ENCODE assay signal across 9 mouse cellular contexts in genomic region chr11:4750263-4750662, GRCm38 (mm10). TPM values are rescaled to one million over a fixed set of nuclear protein-coding genes. Genes with fewer than 3 reads are reported as not detected.
DNase-seq lines count a peak whose midpoint lies in the region; ATAC-seq lines count a peak whose summit lies in the region.
"Had no signal": no experiment of that assay in that cellular context is flagged by ENCODE, and none has a peak within 500 bp of the region (broad histone marks: within the 10 kb centered on the region; RNA-seq: fewer than 3 reads in every experiment).

No protein-coding gene starts in this region.

- H3K9me3 ChIP-seq in forebrain, embryonic 11.5 days (ENCODE audit: control insufficient read depth, low read length) = peaks cover 4% of the 10 kb centered on the region; the same call in 1 of the 2 replicates
- H3K9me3 ChIP-seq in forebrain, embryonic 12.5 days = no peaks in the 10 kb centered on the region
- no peaks in the 10 kb centered on the region for H3K9me3 ChIP-seq in liver, embryonic 13.5 days (replicated peaks)
- H3K9me3 ChIP-seq: heart, embryonic 15.5 days had no signal

- no peak overlapping the region for H3K4me2 ChIP-seq in forebrain, embryonic 11.5 days (ENCODE audit: low read depth, low read length, severe bottlenecking)
- no peak overlapping the region for H3K4me2 ChIP-seq in forebrain, embryonic 12.5 days
- H3K4me2 ChIP-seq in liver, embryonic 13.5 days = no peak overlapping the region
- H3K4me2 ChIP-seq: heart, embryonic 15.5 days had no signal

- peaks cover 19% of the 10 kb centered on the region for H3K4me1 ChIP-seq in forebrain, embryonic 11.5 days (replicated peaks; ENCODE audit: control insufficient read depth, insufficient read depth, low read length)
- peaks cover 34% of the 10 kb centered on the region for H3K4me1 ChIP-seq in forebrain, embryonic 12.5 days
- H3K4me1 ChIP-seq in liver, embryonic 13.5 days (replicated peaks) = peaks cover 7% of the 10 kb centered on the region

- ATAC-seq in forebrain, embryonic 11.5 days (replicated peaks; ENCODE audit: low FRiP score) = 0 out of 2 replicates have a peak, but pooled peaks have one; percentile 7
- ATAC-seq in forebrain, embryonic 12.5 days (ENCODE audit: low FRiP score) = no peak
- peak; percentile 78 for ATAC-seq in granulocyte monocyte progenitor cell, adult 5-6 weeks (replicated peaks; ENCODE audit: poor library complexity, severe bottlenecking)
- no peak for ATAC-seq in liver, embryonic 13.5 days (ENCODE audit: low read depth)
- no peak for ATAC-seq in activated CD4-positive, CD25-positive, alpha-beta regulatory T cell, adult 4 months
- no peak for ATAC-seq in monocyte, adult 5-6 weeks (replicated peaks; ENCODE audit: insufficient number of reproducible peaks, low FRiP score, low TSS enrichment, poor library complexity, severe bottlenecking)

- H3K4me3 ChIP-seq in forebrain, embryonic 11.5 days (ENCODE audit: low read depth, low read length) = no peak overlapping the region
- no peak overlapping the region for H3K4me3 ChIP-seq in forebrain, embryonic 12.5 days (replicated peaks)
- H3K4me3 ChIP-seq in liver, embryonic 13.5 days (replicated peaks) = no peak overlapping the region
- H3K4me3 ChIP-seq: heart, embryonic 15.5 days had no signal

- 4% methylated on average over 9 of the region's 9 CpGs for WGBS in forebrain, embryonic 11.5 days
- WGBS in forebrain, embryonic 12.5 days = 7% methylated on average over 9 of the region's 9 CpGs
- 4% methylated on average over 9 of the region's 9 CpGs for WGBS in liver, embryonic 13.5 days (ENCODE audit: insufficient replicate concordance)

- peak; percentile 81 for DNase-seq in forebrain, embryonic 11.5 days (ENCODE audit: low spot score)
- DNase-seq in adrenal gland, adult 2 months = peak; percentile 83
- DNase-seq in liver, embryonic 13.5 days = peak; percentile 47
- DNase-seq in testis, postnatal 10 days (ENCODE audit: low spot score) = peak; percentile 89

- no peak overlapping the region for H3K9ac ChIP-seq in forebrain, embryonic 11.5 days (ENCODE audit: low read length)
- H3K9ac ChIP-seq in forebrain, embryonic 12.5 days = no peak overlapping the region
- H3K9ac ChIP-seq in liver, embryonic 13.5 days = no peak overlapping the region
- H3K9ac ChIP-seq: heart, embryonic 15.5 days had no signal

- H3K27me3 ChIP-seq in forebrain, embryonic 11.5 days (ENCODE audit: control insufficient read depth, insufficient read depth, low read length) = peaks cover 51% of the 10 kb centered on the region
- H3K27me3 ChIP-seq in forebrain, embryonic 12.5 days = peaks cover 72% of the 10 kb centered on the region
- peaks cover 66% of the 10 kb centered on the region for H3K27me3 ChIP-seq in liver, embryonic 13.5 days

- no peak overlapping the region for H3K27ac ChIP-seq in forebrain, embryonic 11.5 days (ENCODE audit: low read depth, low read length)
- H3K27ac ChIP-seq in forebrain, embryonic 12.5 days = no peak overlapping the region
- H3K27ac ChIP-seq in liver, embryonic 13.5 days = no peak overlapping the region
- H3K27ac ChIP-seq: heart, embryonic 15.5 days had no signal

- no peaks in the 10 kb centered on the region for H3K36me3 ChIP-seq in forebrain, embryonic 11.5 days (ENCODE audit: control insufficient read depth, insufficient read depth, low read length)
- H3K36me3 ChIP-seq in forebrain, embryonic 12.5 days (replicated peaks) = no peaks in the 10 kb centered on the region
- no peaks in the 10 kb centered on the region for H3K36me3 ChIP-seq in liver, embryonic 13.5 days
- H3K36me3 ChIP-seq: heart, embryonic 15.5 days had no signal

RNA-seq across cellular contexts. Expression of gene Cabp7, which starts 3.7 kb away (rescaled TPM):
- 0.57 and 0.79 TPM in 2 replicates for polyA plus RNA-seq in forebrain, embryonic 11.5 days (2014; fragmentation: Nextera tagmentation; extraction: Ambion mirVana)
- 0.62 and 0.64 TPM in 2 replicates for polyA plus RNA-seq in forebrain, embryonic 12.5 days (2016; fragmentation: Nextera tagmentation; extraction: Ambion mirVana)
- total RNA-seq in adrenal gland, adult 2 months (2021) = under 1 TPM in 1 of 2 experiments, not detected in 1; 0.24 TPM
- polyA plus RNA-seq in adrenal gland, adult 2 months (2012; rRNA removed) = 0.08 and 0.28 TPM in 2 replicates
- total RNA-seq in granulocyte monocyte progenitor cell, adult 5-6 weeks (2014; fragmentation: Nextera tagmentation) = not detected in 2 replicates
- not detected in 2 replicates for total RNA-seq in granulocyte monocyte progenitor cell, adult 5-6 weeks (2017)
- polyA plus RNA-seq in liver, embryonic 13.5 days (2015; fragmentation: Nextera tagmentation; extraction: Ambion mirVana) = 0.06 TPM in 1 of 2 replicates, not detected in the other
- under 1 TPM; 0.15 to 0.31 TPM for polyA plus RNA-seq in activated CD4-positive, CD25-positive, alpha-beta regulatory T cell, adult 4 months (2017; shearing (Covaris generic))
- total RNA-seq in monocyte, adult 5-6 weeks (2017) = 0.85 TPM in 1 of 3 replicates, not detected in the others

RNA-seq across cellular contexts. Expression of gene Zmat5, which starts 45.8 kb away (rescaled TPM):
- 70.9 and 76.4 TPM in 2 replicates for polyA plus RNA-seq in forebrain, embryonic 11.5 days (2014; fragmentation: Nextera tagmentation; extraction: Ambion mirVana)
- 74.0 and 75.0 TPM in 2 replicates for polyA plus RNA-seq in forebrain, embryonic 12.5 days (2016; fragmentation: Nextera tagmentation; extraction: Ambion mirVana)
- total RNA-seq in adrenal gland, adult 2 months (2021) = 10 to 100 TPM; 45.6 to 60.6 TPM
- 52.9 and 67.8 TPM in 2 replicates for polyA plus RNA-seq in adrenal gland, adult 2 months (2012; rRNA removed)
- total RNA-seq in granulocyte monocyte progenitor cell, adult 5-6 weeks (2014; fragmentation: Nextera tagmentation) = 28.1 and 50.8 TPM in 2 replicates
- 6.9 and 19.7 TPM in 2 replicates for total RNA-seq in granulocyte monocyte progenitor cell, adult 5-6 weeks (2017)
- polyA plus RNA-seq in liver, embryonic 13.5 days (2015; fragmentation: Nextera tagmentation; extraction: Ambion mirVana) = 30.2 and 31.0 TPM in 2 replicates
- polyA plus RNA-seq in activated CD4-positive, CD25-positive, alpha-beta regulatory T cell, adult 4 months (2017; shearing (Covaris generic)) = 100 to 1,000 TPM; 127 to 144 TPM
- 5.9 to 15.2 TPM (median 8.8 TPM) in 3 replicates for total RNA-seq in monocyte, adult 5-6 weeks (2017)

RNA-seq across cellular contexts. Expression of gene Uqcr10, which starts 46.1 kb away (rescaled TPM):
- 550 and 552 TPM in 2 replicates for polyA plus RNA-seq in forebrain, embryonic 11.5 days (2014; fragmentation: Nextera tagmentation; extraction: Ambion mirVana)
- 510 and 566 TPM in 2 replicates for polyA plus RNA-seq in forebrain, embryonic 12.5 days (2016; fragmentation: Nextera tagmentation; extraction: Ambion mirVana)
- 1,000 to 10,000 TPM in 1 of 2 experiments, 100 to 1,000 TPM in 1; 942 to 1,033 TPM for total RNA-seq in adrenal gland, adult 2 months (2021)
- 916 and 1,226 TPM in 2 replicates for polyA plus RNA-seq in adrenal gland, adult 2 months (2012; rRNA removed)
- total RNA-seq in granulocyte monocyte progenitor cell, adult 5-6 weeks (2014; fragmentation: Nextera tagmentation) = 357 and 416 TPM in 2 replicates
- 189 and 204 TPM in 2 replicates for total RNA-seq in granulocyte monocyte progenitor cell, adult 5-6 weeks (2017)
- polyA plus RNA-seq in liver, embryonic 13.5 days (2015; fragmentation: Nextera tagmentation; extraction: Ambion mirVana) = 687 and 723 TPM in 2 replicates
- polyA plus RNA-seq in activated CD4-positive, CD25-positive, alpha-beta regulatory T cell, adult 4 months (2017; shearing (Covaris generic)) = 100 to 1,000 TPM; 481 to 512 TPM
- total RNA-seq in monocyte, adult 5-6 weeks (2017) = 46.1 to 75.5 TPM (median 70.1 TPM) in 3 replicates

Comparison
In these comparisons a context has a peak if more than half of its experiments do, and no peak if none do; other contexts are left out.
1. ATAC-seq: peak in forebrain, embryonic 11.5 days (single experiment) and granulocyte monocyte progenitor cell, adult 5-6 weeks (single experiment); none in forebrain, embryonic 12.5 days (single experiment), liver, embryonic 13.5 days (single experiment), activated CD4-positive, CD25-positive, alpha-beta regulatory T cell, adult 4 months (single experiment) and monocyte, adult 5-6 weeks (single experiment).
2. Peak in every context shown above with its lines, with median percentiles within 50 percentile points of each other: DNase-seq.